Mouse (Mus musculus): Measurements from ENCODE around the gene Rftn1. TPM values are rescaled to one million over a fixed set of nuclear protein-coding genes. Genes with fewer than 3 reads are reported as not detected.
A peak's percentile ranks its signal among the peaks of the same experiment; 100 is the strongest.

Rftn1 gene
- polyA plus RNA-seq, 1 experiment from 2014 or later = 10.2 TPM

DNA sequence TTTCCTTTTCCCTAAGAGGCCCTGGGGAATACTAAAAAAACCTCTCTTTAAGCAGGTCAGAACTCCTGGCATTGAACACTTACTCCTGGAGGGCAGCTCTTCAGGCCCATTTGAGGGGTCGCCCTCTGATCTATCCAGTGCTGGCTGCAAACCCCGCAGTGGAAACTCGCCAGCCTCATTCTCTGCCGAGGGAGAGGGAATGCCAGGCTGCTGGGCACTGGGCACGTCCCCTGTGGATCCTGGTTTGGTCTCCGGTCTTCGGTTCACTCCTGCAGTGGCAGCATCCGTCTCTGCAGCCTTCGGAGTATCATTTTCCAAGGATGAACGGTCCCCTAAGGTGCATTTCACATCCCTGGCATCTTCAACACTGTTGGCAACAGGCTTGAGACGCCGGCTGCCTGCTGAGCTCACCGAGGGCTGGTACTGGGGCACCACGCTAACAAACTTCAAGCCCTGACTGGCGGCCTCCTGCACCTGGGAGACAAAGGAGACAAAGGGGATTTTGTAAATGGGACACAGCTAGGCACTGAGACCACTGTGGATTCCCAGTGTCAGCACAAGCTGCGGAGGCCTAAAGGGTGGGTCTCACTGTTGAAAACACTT, 135.2 kb downstream of the Rftn1 start:
- peak overlapping the region; percentile 63 for H3K27ac ChIP-seq

DNA sequence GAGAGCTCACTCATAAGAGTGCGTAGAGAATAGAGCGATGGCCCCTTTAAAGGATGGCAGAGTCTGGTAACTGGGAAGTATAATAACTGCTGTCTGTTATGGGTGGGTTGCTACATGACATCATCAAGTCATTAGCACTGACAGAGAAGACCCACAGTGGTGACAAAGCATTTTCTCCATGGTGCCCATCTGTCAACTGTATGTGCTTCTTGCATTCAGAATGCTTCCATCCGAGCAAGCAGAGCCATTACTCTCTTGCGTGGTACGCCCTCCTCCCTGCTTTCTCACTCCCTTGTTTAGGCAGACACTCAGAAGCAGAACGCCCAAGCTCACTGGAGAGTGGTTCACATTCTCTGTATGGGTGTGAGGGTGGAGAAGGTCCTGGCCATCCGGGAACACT, 135.9 kb downstream of the Rftn1 start:
- Histone ChIP-seq H3K4me3 (no peak overlapping the region), H3K4me1 (peaks cover 8% of the 10 kb centered on the region), H3K27ac (no peak overlapping the region), H3K27me3 (ENCODE audit: poor library complexity, severe bottlenecking) (no peaks in the 10 kb centered on the region), H3K9me3 (no peaks in the 10 kb centered on the region), H3K36me3 (replicated peaks) (no peaks in the 10 kb centered on the region)
- whole genome bisulfite sequencing = 88% methylated on average over 7 of the region's 7 CpGs
- DNase-seq (ENCODE audit: extremely low spot score, low spot score) = no peak

More for the DNA sequence above, 135.2 kb downstream of the Rftn1 start:
- no peak for DNase-seq (ENCODE audit: extremely low spot score, low spot score)
- H3K4me3 ChIP-seq = no peak overlapping the region
- H3K9me3 ChIP-seq = no peaks in the 10 kb centered on the region
- no peaks in the 10 kb centered on the region for H3K36me3 ChIP-seq (replicated peaks)
- H3K4me1 ChIP-seq = peaks cover 8% of the 10 kb centered on the region
- H3K27me3 ChIP-seq (ENCODE audit: poor library complexity, severe bottlenecking) = no peaks in the 10 kb centered on the region
- WGBS = 54% methylated on average over 16 of the region's 16 CpGs

DNA sequence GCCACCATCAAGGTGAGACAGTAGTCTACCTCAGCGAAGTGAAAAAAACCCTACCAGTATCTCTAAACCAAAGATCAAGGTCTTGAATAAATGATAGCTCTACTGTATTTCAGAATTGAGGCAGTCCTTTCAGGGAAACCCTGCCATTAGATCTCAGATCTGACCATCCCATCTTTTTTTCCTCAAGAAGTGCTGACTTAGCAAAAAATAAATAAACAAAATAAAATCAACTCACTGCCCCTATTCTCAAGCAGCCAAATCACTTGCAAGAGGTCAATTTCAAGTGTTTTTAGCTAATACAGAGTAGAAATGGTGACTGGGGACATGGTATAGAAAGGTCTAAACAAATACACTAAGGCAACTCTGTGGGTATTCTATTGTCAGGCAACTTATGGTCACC, 136.5 kb downstream of the Rftn1 start:
- Histone ChIP-seq H3K9me3 (no peaks in the 10 kb centered on the region), H3K4me1 (peaks cover 8% of the 10 kb centered on the region), H3K4me3 (no peak overlapping the region), H3K27me3 (ENCODE audit: poor library complexity, severe bottlenecking) (no peaks in the 10 kb centered on the region), H3K36me3 (replicated peaks) (no peaks in the 10 kb centered on the region), H3K27ac (no peak overlapping the region)
- WGBS = 91% methylated on average over 1 of the region's 1 CpGs
- DNase-seq (ENCODE audit: extremely low spot score, low spot score) = no peak

DNA sequence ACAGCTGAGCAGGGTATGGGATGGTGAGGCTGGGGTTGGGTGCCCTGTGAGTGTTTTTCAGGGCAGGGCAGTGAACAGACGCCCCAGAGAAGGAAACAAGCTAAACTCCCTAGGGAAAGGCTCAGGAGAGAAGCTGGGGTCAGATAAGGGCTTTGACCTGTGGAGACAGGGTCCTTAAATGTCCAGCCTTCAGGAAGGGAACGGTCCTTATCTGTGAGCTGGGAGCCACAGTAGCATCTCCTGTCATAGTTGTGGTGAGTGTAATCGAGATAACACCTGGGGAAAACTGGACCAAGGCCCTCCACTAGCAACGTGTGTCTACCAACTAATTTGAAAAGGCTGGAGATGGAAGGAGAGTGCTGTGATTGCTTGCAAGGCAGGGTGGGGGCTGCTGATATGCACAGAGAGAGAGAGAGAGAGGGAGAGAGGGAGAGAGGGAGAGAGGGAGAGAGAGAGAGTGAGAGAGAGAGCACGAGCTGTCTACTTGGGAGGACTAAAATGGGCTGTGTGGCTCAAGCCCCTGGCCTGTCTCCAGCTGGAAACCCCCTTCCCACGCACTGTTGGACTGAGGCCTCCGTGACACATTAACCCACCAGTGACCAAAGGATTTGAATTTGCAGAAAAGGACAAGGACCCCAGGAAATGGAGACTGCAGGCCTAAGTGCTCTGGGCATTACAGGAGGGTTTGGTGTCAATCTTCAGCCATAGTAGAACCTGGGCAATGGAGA, 137.6 kb downstream of the Rftn1 start:
- 81% methylated on average over 7 of the region's 7 CpGs for whole genome bisulfite sequencing
- peaks cover 8% of the 10 kb centered on the region for H3K4me1 ChIP-seq
- H3K27me3 ChIP-seq (ENCODE audit: poor library complexity, severe bottlenecking) = no peaks in the 10 kb centered on the region
- DNase-seq (ENCODE audit: extremely low spot score, low spot score) = no peak
- H3K27ac ChIP-seq = no peak overlapping the region
- H3K36me3 ChIP-seq (replicated peaks) = no peaks in the 10 kb centered on the region
- H3K9me3 ChIP-seq = no peaks in the 10 kb centered on the region
- no peak overlapping the region for H3K4me3 ChIP-seq

DNA sequence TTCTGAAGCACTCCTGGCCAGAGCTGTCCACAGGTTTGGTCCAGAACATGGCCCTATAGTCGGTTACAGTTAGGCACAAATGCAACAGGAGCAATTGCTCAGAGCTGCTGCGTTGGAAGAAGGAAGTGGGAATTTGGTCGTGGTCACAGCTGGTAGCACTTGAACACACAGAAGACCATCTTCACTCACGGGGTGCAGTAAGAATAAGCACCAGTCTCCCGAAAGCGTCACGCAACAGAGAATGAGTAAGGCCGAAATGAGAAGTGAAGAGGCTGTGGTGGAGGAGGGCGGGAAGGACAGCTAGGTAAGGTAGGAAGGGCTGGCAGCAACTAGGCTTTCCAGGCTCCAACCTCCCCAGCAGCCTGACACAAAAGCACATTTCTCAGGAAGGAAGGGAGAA, 140.0 kb downstream of the Rftn1 start:
- Histone ChIP-seq H3K4me3 (no peak overlapping the region), H3K4me1 (peaks cover 5% of the 10 kb centered on the region), H3K27ac (0 out of 2 replicates have a peak overlapping the region, but pooled peaks have one; percentile 11), H3K9me3 (no peaks in the 10 kb centered on the region), H3K36me3 (replicated peaks) (no peaks in the 10 kb centered on the region), H3K27me3 (ENCODE audit: poor library complexity, severe bottlenecking) (no peaks in the 10 kb centered on the region)
- WGBS = 88% methylated on average over 9 of the region's 9 CpGs
- no peak for DNase-seq (ENCODE audit: extremely low spot score, low spot score)

DNA sequence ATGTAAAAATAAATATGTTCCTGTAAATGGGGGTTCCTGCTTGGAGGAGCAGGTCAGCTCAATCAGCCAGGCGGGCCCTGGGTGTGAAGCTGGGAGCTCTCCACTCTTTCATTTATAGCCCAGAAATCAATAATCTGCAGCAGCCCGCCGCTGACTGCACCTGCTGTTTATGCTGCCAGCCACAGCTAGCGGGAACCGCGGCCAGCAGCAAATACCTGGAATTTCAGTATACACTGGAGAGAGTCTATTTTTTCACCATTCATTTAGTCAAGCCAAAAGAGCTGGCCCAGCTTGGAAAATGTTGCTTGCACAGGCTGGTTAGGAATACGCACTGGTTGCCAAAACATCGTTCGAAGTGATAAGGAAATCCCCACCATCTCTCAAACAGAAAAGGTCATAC, 142.3 kb downstream of the Rftn1 start:
- no peaks in the 10 kb centered on the region for H3K27me3 ChIP-seq (ENCODE audit: poor library complexity, severe bottlenecking)
- no peak overlapping the region for H3K4me3 ChIP-seq
- H3K4me1 ChIP-seq = no peaks in the 10 kb centered on the region; the same call in 1 of the 2 replicates
- 90% methylated on average over 9 of the region's 9 CpGs for WGBS
- H3K9me3 ChIP-seq = no peaks in the 10 kb centered on the region
- no peak overlapping the region for H3K27ac ChIP-seq
- no peaks in the 10 kb centered on the region for H3K36me3 ChIP-seq (replicated peaks)
- no peak for DNase-seq (ENCODE audit: extremely low spot score, low spot score)

DNA sequence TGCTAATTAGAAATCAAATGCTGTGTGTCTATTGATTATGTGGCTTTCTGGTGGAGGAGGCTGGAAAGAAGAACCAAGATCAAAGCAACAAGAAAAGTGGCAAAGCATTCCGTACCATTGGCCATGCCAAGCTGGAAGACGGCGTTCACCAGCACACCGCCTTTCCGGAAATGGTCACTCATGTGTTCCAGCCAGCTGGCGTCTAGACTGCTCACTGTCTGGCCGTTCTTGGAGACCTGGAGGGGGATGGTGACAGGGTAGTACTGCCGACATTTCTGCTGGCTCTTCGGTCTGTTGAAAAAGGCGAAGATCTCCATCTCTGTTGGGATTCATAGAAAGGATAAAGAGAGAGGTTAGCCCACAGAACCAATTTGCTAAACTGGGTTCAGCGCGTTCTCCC, 143.3 kb downstream of the Rftn1 start:
- 92% methylated on average over 12 of the region's 12 CpGs for WGBS
- Histone ChIP-seq H3K36me3 (replicated peaks) (no peaks in the 10 kb centered on the region), H3K4me1 (no peaks in the 10 kb centered on the region; the same call in 1 of the 2 replicates), H3K27ac (no peak overlapping the region), H3K4me3 (no peak overlapping the region), H3K9me3 (no peaks in the 10 kb centered on the region), H3K27me3 (ENCODE audit: poor library complexity, severe bottlenecking) (no peaks in the 10 kb centered on the region)
- DNase-seq (ENCODE audit: extremely low spot score, low spot score) = no peak

DNA sequence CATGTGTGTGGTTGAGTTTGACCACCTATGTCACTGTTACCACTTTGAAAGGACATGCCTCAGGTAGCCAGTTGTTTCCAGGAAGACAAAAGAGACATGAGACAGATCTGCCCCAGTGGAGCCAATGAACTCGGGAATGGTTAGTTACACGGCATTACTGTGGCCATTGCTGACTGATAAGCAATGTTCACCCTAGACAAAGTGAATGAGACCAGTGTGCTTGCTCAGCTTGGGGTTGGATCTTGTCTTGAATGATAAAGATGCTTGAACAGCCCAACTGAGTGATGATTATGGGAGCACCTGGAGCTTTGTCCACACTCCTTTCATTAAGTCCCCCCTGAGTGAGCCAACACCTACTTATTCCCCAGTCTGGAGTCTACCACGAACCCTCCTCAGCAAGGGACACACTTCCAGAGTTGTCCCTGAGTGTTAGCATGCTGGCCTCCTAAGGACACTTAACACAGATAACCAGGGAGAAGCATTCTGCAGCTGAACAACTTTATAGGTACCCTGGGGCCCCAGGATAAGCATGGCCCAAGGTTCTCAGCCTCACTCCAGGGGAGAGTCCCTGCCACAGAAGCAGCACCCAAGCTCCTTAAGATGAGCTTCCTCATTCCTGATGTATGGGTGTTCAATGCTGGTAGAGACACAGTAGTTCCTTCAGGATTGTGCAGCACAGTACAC, 149.6 kb downstream of the Rftn1 start:
- 93% methylated on average over 3 of the region's 3 CpGs for WGBS
- H3K27ac ChIP-seq = no peak overlapping the region
- no peaks in the 10 kb centered on the region for H3K36me3 ChIP-seq (replicated peaks)
- peaks cover 10% of the 10 kb centered on the region for H3K4me1 ChIP-seq
- H3K27me3 ChIP-seq (ENCODE audit: poor library complexity, severe bottlenecking) = no peaks in the 10 kb centered on the region
- no peak for DNase-seq (ENCODE audit: extremely low spot score, low spot score)
- no peak overlapping the region for H3K4me3 ChIP-seq
- no peaks in the 10 kb centered on the region for H3K9me3 ChIP-seq

DNA sequence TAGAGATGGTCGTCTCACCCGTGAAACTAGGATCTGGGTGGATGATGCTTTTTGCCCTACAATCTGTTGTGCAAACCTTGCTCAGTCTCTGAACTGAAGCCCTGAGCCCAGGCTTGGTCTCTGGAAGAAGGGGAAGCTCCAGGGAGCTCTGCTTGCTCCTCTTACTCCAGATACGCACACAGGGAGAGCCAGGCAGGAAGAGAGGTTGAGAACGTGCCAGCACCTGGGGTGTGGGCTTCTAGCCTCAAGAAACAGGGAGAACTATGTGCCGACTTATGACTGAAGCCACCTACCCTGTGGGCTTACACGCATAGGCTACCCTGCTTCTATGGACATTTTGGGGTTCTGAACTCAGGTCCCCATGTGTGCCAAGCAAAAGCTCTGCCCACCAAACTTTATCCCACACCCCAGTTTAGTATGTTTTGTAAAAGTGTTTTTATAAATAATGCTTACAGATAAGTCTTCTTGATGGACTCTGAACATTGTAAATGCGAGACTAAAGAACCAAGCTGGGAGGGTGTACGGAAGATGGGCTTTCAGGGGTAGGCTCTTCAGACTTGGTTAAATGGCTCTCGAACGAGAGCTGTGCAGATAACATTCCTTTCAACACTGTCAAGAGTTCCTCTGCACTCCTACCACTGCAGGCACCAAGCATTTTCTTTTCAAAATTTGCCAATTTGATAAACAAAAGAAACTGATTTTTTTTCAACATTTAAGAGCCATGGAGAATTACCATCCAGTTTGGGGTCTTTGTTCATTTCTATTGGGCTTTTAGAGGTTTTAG, 152.4 kb downstream of the Rftn1 start:
- DNase-seq (ENCODE audit: extremely low spot score, low spot score) = no peak
- Histone ChIP-seq H3K27ac (no peak overlapping the region), H3K4me1 (peaks cover 10% of the 10 kb centered on the region), H3K27me3 (ENCODE audit: poor library complexity, severe bottlenecking) (no peaks in the 10 kb centered on the region), H3K4me3 (no peak overlapping the region), H3K9me3 (no peaks in the 10 kb centered on the region), H3K36me3 (replicated peaks) (no peaks in the 10 kb centered on the region)
- 87% methylated on average over 10 of the region's 10 CpGs for WGBS

DNA sequence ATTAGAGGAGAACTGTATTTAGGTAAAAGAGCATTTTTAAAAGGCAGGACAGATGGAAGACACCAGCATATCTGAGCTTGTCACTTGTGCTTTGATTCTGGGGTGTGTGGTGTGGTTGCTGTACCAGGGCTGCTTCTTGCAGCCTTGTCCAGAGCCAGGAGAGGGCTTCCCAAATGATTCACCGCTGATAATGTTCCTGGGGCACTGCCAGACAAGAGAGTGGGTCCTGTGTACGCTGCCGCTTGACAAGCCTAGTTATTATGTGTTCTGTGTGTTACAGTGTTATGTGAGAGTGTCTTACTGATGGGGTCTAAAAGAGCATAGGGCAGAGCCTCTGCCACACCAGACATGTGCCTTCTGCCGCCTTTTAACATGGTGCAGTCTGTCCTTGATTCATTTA, 153.1 kb downstream of the Rftn1 start:
- Histone ChIP-seq H3K36me3 (replicated peaks) (no peaks in the 10 kb centered on the region), H3K4me3 (no peak overlapping the region), H3K27me3 (ENCODE audit: poor library complexity, severe bottlenecking) (no peaks in the 10 kb centered on the region), H3K4me1 (peaks cover 10% of the 10 kb centered on the region), H3K9me3 (no peaks in the 10 kb centered on the region), H3K27ac (no peak overlapping the region)
- 91% methylated on average over 4 of the region's 4 CpGs for WGBS
- DNase-seq (ENCODE audit: extremely low spot score, low spot score) = no peak

DNA sequence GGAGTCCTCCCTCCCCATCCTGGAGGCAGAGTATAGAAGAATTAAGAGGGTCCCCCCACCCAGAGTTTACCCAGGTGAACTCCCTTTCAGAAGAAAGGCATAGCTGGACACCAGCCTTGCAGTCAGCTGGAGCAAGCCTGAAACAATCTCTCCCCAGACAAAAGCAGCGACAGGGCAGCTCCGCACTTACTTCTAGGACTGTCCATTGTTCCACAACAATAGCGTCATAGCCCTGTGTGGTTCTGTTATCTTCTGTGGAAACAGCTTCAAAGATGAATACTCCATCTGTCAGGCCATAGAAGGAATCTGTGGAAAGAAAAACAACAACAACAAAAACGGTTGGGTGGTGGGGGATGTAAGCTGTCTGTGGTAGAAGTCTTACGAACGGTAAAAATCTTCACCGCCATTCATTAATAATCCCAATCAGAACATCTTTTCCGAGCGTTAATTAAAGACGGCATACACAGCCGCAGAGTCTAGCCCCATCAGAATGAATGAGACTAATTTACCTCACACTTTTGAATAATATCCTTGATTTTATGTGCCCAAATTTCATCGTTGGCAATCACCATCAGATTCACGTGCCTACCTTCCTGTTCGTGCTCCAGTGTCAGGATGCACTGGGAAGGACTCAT, 153.6 kb downstream of the Rftn1 start:
- DNase-seq (ENCODE audit: extremely low spot score, low spot score) = no peak
- Histone ChIP-seq H3K4me1 (peaks cover 10% of the 10 kb centered on the region), H3K9me3 (no peaks in the 10 kb centered on the region), H3K4me3 (no peak overlapping the region), H3K27me3 (ENCODE audit: poor library complexity, severe bottlenecking) (no peaks in the 10 kb centered on the region), H3K27ac (no peak overlapping the region), H3K36me3 (replicated peaks) (no peaks in the 10 kb centered on the region)
- WGBS = 81% methylated on average over 14 of the region's 14 CpGs

DNA sequence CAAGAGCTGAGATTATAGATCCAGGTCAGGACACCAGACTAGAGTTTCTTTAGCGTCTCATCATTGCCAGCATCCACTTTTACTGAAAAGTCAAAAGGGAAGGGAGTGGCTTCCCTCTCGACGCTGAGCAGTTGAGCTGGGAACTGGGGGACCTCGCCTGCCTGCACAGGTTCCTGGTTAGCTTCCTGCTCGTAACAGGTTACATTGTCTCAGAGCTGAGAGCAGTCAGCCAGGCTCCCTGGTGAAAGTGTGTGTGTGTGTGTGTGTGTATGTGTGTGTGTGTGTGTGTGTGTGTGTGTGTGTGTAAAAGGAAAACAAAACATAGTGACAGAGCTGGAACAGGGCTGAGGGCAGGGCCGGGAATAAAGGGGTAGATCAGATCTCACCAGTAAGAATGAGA, 156.8 kb downstream of the Rftn1 start:
- Histone ChIP-seq H3K4me3 (no peak overlapping the region), H3K27ac (no peak overlapping the region), H3K27me3 (ENCODE audit: poor library complexity, severe bottlenecking) (no peaks in the 10 kb centered on the region), H3K9me3 (no peaks in the 10 kb centered on the region), H3K4me1 (peaks cover 9% of the 10 kb centered on the region), H3K36me3 (replicated peaks) (no peaks in the 10 kb centered on the region)
- no peak for DNase-seq (ENCODE audit: extremely low spot score, low spot score)
- 82% methylated on average over 6 of the region's 6 CpGs for WGBS

Data from forebrain, embryonic 10.5 days (tissue).